Mouse (Mus musculus): Measurements from ENCODE around the gene Gm12216. TPM values are rescaled to one million over a fixed set of nuclear protein-coding genes. Genes with fewer than 3 reads are reported as not detected.
A peak's percentile ranks its signal among the peaks of the same experiment; 100 is the strongest.
"Not testable (repeated sequence)": the region's sequence is repeated elsewhere in the genome, so short reads cannot be mapped to it uniquely, and the experiment has no call there.

Gm12216 gene
- 0.41 TPM in 1 of 2 replicates, not detected in the other for polyA plus RNA-seq (2015; fragmentation: Nextera tagmentation; extraction: Ambion mirVana)

- not testable (repeated sequence) for H3K36me3 ChIP-seq (ENCODE audit: poor library complexity, severe bottlenecking); H3K9me3 ChIP-seq (replicated peaks); H3K4me1 ChIP-seq; H3K27me3 ChIP-seq; H3K27ac ChIP-seq
- peak within 1 kb of the TSS; percentile 48 for H3K4me3 ChIP-seq
- WGBS, result 11% methylated on average over 44 of the region's 50 CpGs
- peak; percentile 55; the same call in 1 of the 2 replicates for ATAC-seq
- H3K9ac ChIP-seq, result peak within 1 kb of the TSS; percentile 64
- peak within 1 kb of the TSS; percentile 69 for H3K4me2 ChIP-seq
Observed at GRCm38 (mm10) chr11:53858761-53859580, at the start of gene Gm12216. Gene Gm12216 (minus strand): TSS chr11:53859256.

- Histone ChIP-seq H3K36me3 (ENCODE audit: poor library complexity, severe bottlenecking) (no peaks in the 10 kb centered on the region), H3K4me2 (no peak overlapping the region), H3K27ac (no peak overlapping the region), H3K4me1 (no peaks in the 10 kb centered on the region), H3K27me3 (no peaks in the 10 kb centered on the region), H3K9ac (no peak overlapping the region), H3K4me3 (no peak overlapping the region), H3K9me3 (replicated peaks) (no peaks in the 10 kb centered on the region)
- WGBS, result 97% methylated on average over 8 of the region's 8 CpGs
- no peak for ATAC-seq
Observed at GRCm38 (mm10) chr11:53908686-53909085, 49.6 kb upstream of the Gm12216 start.

DNA sequence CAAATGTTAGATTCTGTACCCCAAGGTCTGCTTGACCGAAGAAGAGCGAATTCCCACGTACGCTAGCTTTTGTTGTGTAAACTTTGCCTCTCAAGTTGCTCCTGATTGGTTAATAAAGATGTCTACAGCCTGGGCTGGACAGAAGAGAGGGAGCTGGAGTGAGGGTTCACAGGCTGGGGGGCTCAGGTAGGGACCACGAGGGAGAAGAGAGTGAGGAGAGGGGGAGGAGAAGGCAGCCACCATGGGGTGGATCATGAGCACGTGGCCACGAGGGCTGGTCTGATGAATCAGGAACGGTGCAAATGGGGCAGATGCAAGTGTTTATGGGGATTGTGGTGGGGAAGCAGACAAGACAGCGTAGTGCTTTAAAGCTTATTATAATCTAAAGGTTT is 45.5 kb upstream of the Gm12216 start:
- no peaks in the 10 kb centered on the region for H3K4me1 ChIP-seq
- no peaks in the 10 kb centered on the region for H3K9me3 ChIP-seq (replicated peaks)
- no peak overlapping the region for H3K4me2 ChIP-seq
- H3K36me3 ChIP-seq (ENCODE audit: poor library complexity, severe bottlenecking), result no peaks in the 10 kb centered on the region
- no peak overlapping the region for H3K27ac ChIP-seq
- no peak overlapping the region for H3K9ac ChIP-seq
- no peaks in the 10 kb centered on the region for H3K27me3 ChIP-seq
- 85% methylated on average over 9 of the region's 9 CpGs for WGBS
- ATAC-seq, result no peak
- H3K4me3 ChIP-seq, result no peak overlapping the region

- H3K27me3 ChIP-seq, result no peaks in the 10 kb centered on the region
- no peak overlapping the region for H3K4me3 ChIP-seq
- H3K9ac ChIP-seq, result no peak overlapping the region
- H3K4me2 ChIP-seq, result no peak overlapping the region
- H3K4me1 ChIP-seq, result no peaks in the 10 kb centered on the region
- ATAC-seq, result no peak
- H3K36me3 ChIP-seq (ENCODE audit: poor library complexity, severe bottlenecking), result no peaks in the 10 kb centered on the region
- WGBS, result 56% methylated on average over 16 of the region's 16 CpGs
- no peaks in the 10 kb centered on the region for H3K9me3 ChIP-seq (replicated peaks)
- no peak overlapping the region for H3K27ac ChIP-seq
Observed at GRCm38 (mm10) chr11:53903781-53904533, 44.9 kb upstream of the Gm12216 start.

GRCm38 (mm10) chr11:53902741-53903140 is 43.7 kb upstream of the Gm12216 start:
- H3K9me3 ChIP-seq (replicated peaks), result no peaks in the 10 kb centered on the region
- no peak overlapping the region for H3K4me2 ChIP-seq
- no peak overlapping the region for H3K4me3 ChIP-seq
- no peaks in the 10 kb centered on the region for H3K27me3 ChIP-seq
- no peak overlapping the region for H3K9ac ChIP-seq
- no peak for ATAC-seq
- H3K4me1 ChIP-seq, result no peaks in the 10 kb centered on the region
- whole genome bisulfite sequencing, result 94% methylated on average over 14 of the region's 14 CpGs
- no peak overlapping the region for H3K27ac ChIP-seq
- no peaks in the 10 kb centered on the region for H3K36me3 ChIP-seq (ENCODE audit: poor library complexity, severe bottlenecking)

- Histone ChIP-seq H3K9me3 (replicated peaks) (no peaks in the 10 kb centered on the region), H3K4me3 (no peak overlapping the region), H3K4me2 (no peak overlapping the region), H3K9ac (no peak overlapping the region), H3K36me3 (ENCODE audit: poor library complexity, severe bottlenecking) (no peaks in the 10 kb centered on the region), H3K27ac (no peak overlapping the region), H3K4me1 (no peaks in the 10 kb centered on the region), H3K27me3 (no peaks in the 10 kb centered on the region)
- no peak for ATAC-seq
- 66% methylated on average over 1 of the region's 1 CpGs for WGBS
Observed at GRCm38 (mm10) chr11:53900991-53901390, 41.9 kb upstream of the Gm12216 start.

GRCm38 (mm10) chr11:53899981-53900380 is 40.9 kb upstream of the Gm12216 start:
- 80% methylated on average over 6 of the region's 6 CpGs for WGBS
- no peak for ATAC-seq
- no peak overlapping the region for H3K4me3 ChIP-seq
- H3K9ac ChIP-seq, result no peak overlapping the region
- no peaks in the 10 kb centered on the region for H3K27me3 ChIP-seq
- H3K36me3 ChIP-seq (ENCODE audit: poor library complexity, severe bottlenecking), result no peaks in the 10 kb centered on the region
- no peaks in the 10 kb centered on the region for H3K9me3 ChIP-seq (replicated peaks)
- H3K27ac ChIP-seq, result no peak overlapping the region
- no peaks in the 10 kb centered on the region for H3K4me1 ChIP-seq
- no peak overlapping the region for H3K4me2 ChIP-seq

DNA sequence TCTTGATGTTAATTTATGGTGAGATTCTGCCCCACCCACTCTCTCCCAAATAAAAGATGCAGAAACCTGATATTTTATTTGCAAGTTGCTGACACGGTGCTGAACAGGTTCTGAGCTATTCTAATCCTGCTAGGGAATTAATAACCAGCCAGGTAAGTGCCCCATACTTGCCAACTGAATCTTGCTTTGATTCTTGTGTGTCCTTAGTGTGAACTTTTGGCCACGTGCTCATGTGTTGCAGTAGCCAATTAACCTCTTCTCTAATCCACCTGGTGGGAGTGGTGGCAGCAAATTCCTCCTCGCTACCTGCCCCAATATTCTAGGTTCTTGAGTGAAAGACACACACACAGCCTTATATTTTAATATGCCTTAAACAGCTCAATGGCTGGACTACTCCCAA is 39.9 kb upstream of the Gm12216 start:
- 63% methylated on average over 3 of the region's 3 CpGs for WGBS
- ATAC-seq, result no peak
- no peaks in the 10 kb centered on the region for H3K4me1 ChIP-seq
- no peaks in the 10 kb centered on the region for H3K9me3 ChIP-seq (replicated peaks)
- H3K4me3 ChIP-seq, result no peak overlapping the region
- H3K27ac ChIP-seq, result no peak overlapping the region
- H3K36me3 ChIP-seq (ENCODE audit: poor library complexity, severe bottlenecking), result no peaks in the 10 kb centered on the region
- no peak overlapping the region for H3K4me2 ChIP-seq
- no peak overlapping the region for H3K9ac ChIP-seq
- no peaks in the 10 kb centered on the region for H3K27me3 ChIP-seq

- no peak overlapping the region for H3K27ac ChIP-seq
- no peaks in the 10 kb centered on the region for H3K4me1 ChIP-seq
- H3K36me3 ChIP-seq (ENCODE audit: poor library complexity, severe bottlenecking), result no peaks in the 10 kb centered on the region
- H3K4me2 ChIP-seq, result no peak overlapping the region
- no peak for ATAC-seq
- no peaks in the 10 kb centered on the region for H3K27me3 ChIP-seq
- H3K9ac ChIP-seq, result no peak overlapping the region
- H3K4me3 ChIP-seq, result no peak overlapping the region
- 85% methylated on average over 6 of the region's 6 CpGs for WGBS
- H3K9me3 ChIP-seq (replicated peaks), result no peaks in the 10 kb centered on the region
Observed at GRCm38 (mm10) chr11:53896935-53897334, 37.9 kb upstream of the Gm12216 start.

GRCm38 (mm10) chr11:53893451-53893850 is 34.4 kb upstream of the Gm12216 start:
- H3K27ac ChIP-seq, result no peak overlapping the region
- no peaks in the 10 kb centered on the region for H3K36me3 ChIP-seq (ENCODE audit: poor library complexity, severe bottlenecking)
- no peak overlapping the region for H3K9ac ChIP-seq
- no peaks in the 10 kb centered on the region for H3K9me3 ChIP-seq (replicated peaks)
- no peak overlapping the region for H3K4me3 ChIP-seq
- H3K4me2 ChIP-seq, result no peak overlapping the region
- WGBS, result 71% methylated on average over 2 of the region's 2 CpGs
- H3K4me1 ChIP-seq, result peaks cover 13% of the 10 kb centered on the region
- no peaks in the 10 kb centered on the region for H3K27me3 ChIP-seq
- no peak for ATAC-seq

- no peak for ATAC-seq
- no peak overlapping the region for H3K4me2 ChIP-seq
- H3K27me3 ChIP-seq, result no peaks in the 10 kb centered on the region
- H3K4me1 ChIP-seq, result peaks cover 13% of the 10 kb centered on the region
- no peak overlapping the region for H3K9ac ChIP-seq
- H3K36me3 ChIP-seq (ENCODE audit: poor library complexity, severe bottlenecking), result no peaks in the 10 kb centered on the region
- WGBS, result 42% methylated on average over 9 of the region's 9 CpGs
- H3K27ac ChIP-seq, result no peak overlapping the region
- no peaks in the 10 kb centered on the region for H3K9me3 ChIP-seq (replicated peaks)
- H3K4me3 ChIP-seq, result no peak overlapping the region
Observed at GRCm38 (mm10) chr11:53892716-53893416, 33.8 kb upstream of the Gm12216 start.
